Mouse (Mus musculus) embryonic fibroblast, embryonic 13.5 days (primary cell): ENCODE measurements around the gene Zp1. TPM values are rescaled to one million over a fixed set of nuclear protein-coding genes. Genes with fewer than 3 reads are reported as not detected.

Experiments used
- H3K27ac ChIP-seq: 2 replicates; pipeline ENCODE4 v1.5.1; 2012; ENCODE audit warnings: low read length, control low read depth, inconsistent platforms; ENCODE audit not compliant: insufficient read depth
- H3K4me1 ChIP-seq: 2 replicates; pipeline ENCODE4 v1.6.1; 2011; ENCODE audit warnings: low read length; ENCODE audit not compliant: control insufficient read depth, insufficient read depth
- H3K4me3 ChIP-seq: 2 replicates; pipeline ENCODE4 v1.5.1; 2011; ENCODE audit warnings: mild to moderate bottlenecking, control low read depth, low read length; ENCODE audit not compliant: insufficient read depth
- CTCF ChIP-seq: IDR thresholded peaks from 2 replicates; pipeline ENCODE4 v1.5.1; 2011; ENCODE audit warnings: mild to moderate bottlenecking, control low read depth, low read length, moderate library complexity, borderline replicate concordance; ENCODE audit not compliant: insufficient read depth
- POLR2A ChIP-seq: IDR thresholded peaks from 2 replicates; pipeline ENCODE4 v1.6.1; 2011; ENCODE audit warnings: low read depth, mild to moderate bottlenecking, control low read depth, low read length, moderate library complexity
- polyA plus RNA-seq: library from polyadenylated mRNA; stranded (reverse); fragments of >200 nt; gene quantifications from 2 replicates; pipeline ENCODE4 v1.2.4, GENCODE M21; 2011; ENCODE audit warnings: low read depth; ENCODE audit not compliant: missing spikeins, insufficient read length

The Zp1 gene
- polyA plus RNA-seq, 1 experiment = not detected

DNA sequence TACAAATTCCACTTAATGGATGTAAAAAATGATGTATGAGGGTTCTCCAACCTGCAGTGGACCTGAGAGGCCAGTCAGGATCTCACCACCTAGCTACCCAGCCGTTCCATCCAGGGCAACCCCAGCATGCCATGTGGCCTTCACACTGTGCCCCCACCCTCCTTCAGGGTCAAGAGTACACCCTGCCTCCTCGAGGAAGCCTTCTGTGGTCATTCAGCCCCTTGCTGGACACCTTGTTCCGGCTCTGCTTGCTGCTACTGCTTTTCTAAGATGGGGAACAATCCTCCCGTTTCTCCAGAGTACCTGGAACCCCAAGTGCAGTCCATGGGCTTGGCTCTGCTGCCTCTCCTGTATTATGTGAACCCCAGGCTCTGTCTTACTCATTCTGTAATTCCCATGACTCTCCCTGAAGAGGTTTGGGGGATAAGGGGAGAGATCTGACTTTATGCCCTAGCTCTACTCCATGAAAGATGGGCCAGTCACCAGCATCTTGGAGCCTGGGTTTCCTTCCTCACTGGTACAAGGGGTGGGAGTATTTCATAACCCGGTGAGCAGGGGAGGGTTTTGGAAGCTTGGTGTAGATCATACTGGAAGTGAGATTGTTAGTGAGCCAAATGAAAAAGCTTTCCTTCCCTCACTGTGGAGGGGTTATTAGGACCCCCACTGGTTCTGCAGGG, 52.3 kb downstream of the Zp1 start:
- H3K4me1 ChIP-seq = peaks cover 5% of the 10 kb centered on the region; the same call in 1 of the 2 replicates
- peak overlapping the region; percentile 82 for H3K4me3 ChIP-seq
- TF ChIP-seq CTCF (no peak), POLR2A (no peak)
- H3K27ac ChIP-seq = no peak overlapping the region

DNA sequence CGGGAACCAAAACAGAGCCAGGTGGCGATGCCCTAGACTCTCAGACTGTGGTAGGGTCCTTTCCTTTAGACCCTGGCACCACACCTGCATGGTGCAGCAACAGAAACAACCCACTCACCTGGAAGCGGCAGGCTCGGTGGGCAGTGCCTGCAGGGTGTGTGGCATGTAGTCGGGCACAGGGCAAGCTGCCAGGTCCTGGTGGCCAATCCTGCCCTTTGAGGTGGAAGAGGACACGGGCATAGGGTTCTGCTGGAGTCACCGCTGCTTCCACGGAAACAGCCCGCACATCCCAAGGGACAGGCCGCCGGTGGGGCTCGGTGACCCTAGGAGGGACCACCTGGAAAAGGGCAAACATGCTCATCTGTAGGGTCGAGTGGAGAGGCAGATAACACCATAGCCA, 54.1 kb downstream of the Zp1 start:
- TF ChIP-seq POLR2A (no peak), CTCF (no peak)
- Histone ChIP-seq H3K4me3 (no peak overlapping the region), H3K4me1 (peaks cover 5% of the 10 kb centered on the region; the same call in 1 of the 2 replicates), H3K27ac (no peak overlapping the region)

Other genes starting within 250 kb of the Zp1 start
- not detected in 2 replicates for gene Pga5, start 242.6 kb downstream of the Zp1 start, polyA plus RNA-seq
- gene Vps37c, start 231.9 kb downstream of the Zp1 start, polyA plus RNA-seq = 14.8 and 18.0 TPM in 2 replicates
- not detected in 2 replicates for gene Cd5, start 181.6 kb downstream of the Zp1 start, polyA plus RNA-seq
- gene Cd6, start 90.6 kb downstream of the Zp1 start, polyA plus RNA-seq = not detected in 2 replicates
- gene Slc15a3, start 80.9 kb downstream of the Zp1 start, polyA plus RNA-seq = 0.53 and 2.1 TPM in 2 replicates
- 29.6 and 37.5 TPM in 2 replicates for gene Tmem132a, start 50.7 kb downstream of the Zp1 start, polyA plus RNA-seq
- gene Tmem109, start 38.6 kb downstream of the Zp1 start, polyA plus RNA-seq = 50.6 and 59.9 TPM in 2 replicates
- gene Prpf19, start 25.4 kb downstream of the Zp1 start, polyA plus RNA-seq = 115 TPM in 2 replicates
- gene Ptgdr2, start 16.5 kb upstream of the Zp1 start, polyA plus RNA-seq = not detected in 2 replicates
- gene Ccdc86, start 28.6 kb upstream of the Zp1 start, polyA plus RNA-seq = 12.3 and 13.1 TPM in 2 replicates
- gene Ms4a10, start 54.0 kb upstream of the Zp1 start, polyA plus RNA-seq = not detected in 2 replicates
- gene Ms4a15, start 72.6 kb upstream of the Zp1 start, polyA plus RNA-seq = not detected in 2 replicates
- not detected in 2 replicates for gene Ms4a18, start 97.4 kb upstream of the Zp1 start, polyA plus RNA-seq
- gene Ms4a8a, start 160.5 kb upstream of the Zp1 start, polyA plus RNA-seq = not detected in 2 replicates
- gene 1700017D01Rik, start 210.2 kb upstream of the Zp1 start, polyA plus RNA-seq = not detected in 2 replicates
- not detected in 2 replicates for gene 1700025F22Rik, start 244.7 kb upstream of the Zp1 start, polyA plus RNA-seq